Mouse (Mus musculus) small intestine, adult 2 months (tissue): Measurements from ENCODE around the gene Ooep.
"Not testable (repeated sequence)": the region's sequence is repeated elsewhere in the genome, so short reads cannot be mapped to it uniquely, and the experiment has no call there.

Experiments
- CTCF ChIP-seq: fragments of 200-500 bp; IDR thresholded peaks from 2 replicates; pipeline ENCODE4 v1.5.1; 2012; ENCODE audit warnings: low read depth, mild to moderate bottlenecking, control low read depth, inconsistent platforms, low read length, moderate library complexity, mixed read lengths; ENCODE audit not compliant: insufficient replicate concordance, insufficient read length; ENCODE audit errors: extremely low read depth
- POLR2A ChIP-seq: fragments of 200-500 bp; IDR thresholded peaks from 2 replicates; pipeline ENCODE4 v1.6.1; 2012; ENCODE audit warnings: low read depth, mild to moderate bottlenecking, control low read depth, inconsistent platforms, low read length, moderate library complexity

GRCm38 (mm10) chr9:78342494-78342893 is 36.0 kb downstream of the Ooep start:
- TF ChIP-seq CTCF, POLR2A: not testable (repeated sequence)
